ENCODE assay signal across 8 mouse cellular contexts in the genomic region with DNA sequence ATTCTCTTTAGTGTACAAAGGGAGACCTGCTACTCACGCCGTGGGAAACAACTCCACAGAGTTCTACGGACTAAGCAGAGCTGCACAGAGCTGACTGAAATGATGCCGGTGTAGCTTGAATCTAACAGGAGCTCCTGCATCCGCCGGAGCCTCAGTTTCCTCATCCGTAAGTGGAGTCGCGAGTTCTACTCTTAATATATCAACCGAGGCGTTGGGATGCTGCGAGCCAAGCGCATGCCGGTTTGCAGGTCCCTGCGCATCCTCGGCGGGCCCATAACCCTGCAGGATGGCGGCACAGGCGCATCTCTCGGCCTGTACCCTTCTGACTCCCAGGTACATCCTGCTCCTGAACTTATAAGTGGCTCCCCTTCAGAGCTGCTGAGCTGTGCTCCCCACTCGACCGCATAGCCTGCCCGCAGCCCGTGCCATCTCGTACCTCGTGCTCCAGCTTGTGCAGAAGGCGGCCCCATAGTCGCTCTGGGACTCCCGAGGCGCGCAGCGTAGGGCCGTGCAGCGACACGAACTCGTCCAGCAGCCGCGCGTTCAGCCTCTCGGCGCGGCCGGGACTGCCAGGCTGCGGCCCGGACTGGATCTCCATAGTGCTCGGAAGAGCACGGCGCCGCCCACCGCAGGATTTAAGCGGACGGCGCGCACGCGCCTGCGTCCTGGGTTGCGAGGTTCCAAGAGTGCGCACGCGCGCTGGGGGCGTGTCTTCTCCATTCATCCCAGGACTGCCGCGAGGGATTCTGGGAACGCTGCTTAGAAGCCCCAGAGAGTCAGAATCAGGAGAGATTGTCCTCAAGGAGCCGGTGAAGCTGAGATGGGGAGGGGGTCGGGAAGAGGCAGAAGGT. TPM values are rescaled to one million over a fixed set of nuclear protein-coding genes. Genes with fewer than 3 reads are reported as not detected.
DNase-seq lines count a peak whose midpoint lies in the region; ATAC-seq and TF ChIP-seq lines count a peak whose summit lies in the region.

A gene (minus strand): TSS at position 645 of the 851 bp plus-strand sequence.

- H3K79me3 ChIP-seq in C2C12 (ENCODE audit: low read depth), result peaks cover 48% of the 10 kb centered on the region

- TF ChIP-seq CTCF in C2C12 (IDR thresholded peaks at IDR 0.05; ENCODE audit: control insufficient read depth, insufficient read depth, insufficient read length), result no peak
- TF ChIP-seq CTCF in brain, embryonic 14.5 days (IDR thresholded peaks at IDR 0.05; ENCODE audit: borderline replicate concordance, extremely low read depth, insufficient read depth, insufficient read length), result 0 out of 2 replicates have a peak, but pooled peaks have one; percentile 11
- no peak for TF ChIP-seq CTCF in liver, adult 2 months (IDR thresholded peaks at IDR 0.05; ENCODE audit: low read depth, low read length)

- peak within 1 kb of the TSS; percentile 83 for H3K4me2 ChIP-seq in heart, embryonic 11.5 days
- peak within 1 kb of the TSS; percentile 88 for H3K4me2 ChIP-seq in kidney, embryonic 16.5 days (replicated peaks; ENCODE audit: low read depth, low read length)
- peak within 1 kb of the TSS; percentile 98 for H3K4me2 ChIP-seq in myocyte (ENCODE audit: low read depth)
- peak within 1 kb of the TSS; percentile 92 for H3K4me2 ChIP-seq in stomach, embryonic 14.5 days (replicated peaks; ENCODE audit: low read depth, low read length)

- H3K27ac ChIP-seq in heart, embryonic 11.5 days (ENCODE audit: low read depth, low read length), result peak within 1 kb of the TSS; percentile 73
- no peak within 1 kb of the TSS for H3K27ac ChIP-seq in kidney, embryonic 16.5 days (ENCODE audit: low read length)
- H3K27ac ChIP-seq in liver, adult 2 months (replicated peaks; ENCODE audit: insufficient read depth, low read depth, low read length), result 0 out of 2 replicates have a peak within 1 kb of the TSS, but pooled peaks have one; percentile 28
- peak within 1 kb of the TSS; percentile 27; the same call in 1 of the 2 replicates for H3K27ac ChIP-seq in stomach, embryonic 14.5 days (ENCODE audit: low read length)

- H3ac ChIP-seq in C2C12 (ENCODE audit: control insufficient read depth, insufficient read length, low read depth) (peak within 1 kb of the TSS; percentile 84), myocyte (ENCODE audit: control insufficient read depth, insufficient read length) (peak within 1 kb of the TSS; percentile 56)

- H3K9ac ChIP-seq in heart, embryonic 11.5 days (ENCODE audit: low read depth, low read length), result peak within 1 kb of the TSS; percentile 82
- peak within 1 kb of the TSS; percentile 82 for H3K9ac ChIP-seq in kidney, embryonic 16.5 days (replicated peaks; ENCODE audit: low read length)
- peak within 1 kb of the TSS; percentile 94 for H3K9ac ChIP-seq in liver, adult 2 months (ENCODE audit: low read depth, low read length)
- peak within 1 kb of the TSS; percentile 68 for H3K9ac ChIP-seq in stomach, embryonic 14.5 days (replicated peaks; ENCODE audit: low read depth, low read length)

- H3K36me3 ChIP-seq in C2C12 (ENCODE audit: control insufficient read depth, insufficient read depth) (peaks cover 21% of the 10 kb centered on the region), myocyte (ENCODE audit: control insufficient read depth, insufficient read depth) (no peaks in the 10 kb centered on the region)
- H3K36me3 ChIP-seq in erythroblast, embryonic 14.5 days (ENCODE audit: control insufficient read depth), result peaks cover 85% of the 10 kb centered on the region
- H3K36me3 ChIP-seq in heart, embryonic 11.5 days (ENCODE audit: control insufficient read depth, insufficient read depth, low read length), result no peaks in the 10 kb centered on the region
- H3K36me3 ChIP-seq in kidney, embryonic 16.5 days (ENCODE audit: insufficient read depth, low read length), result no peaks in the 10 kb centered on the region
- no peaks in the 10 kb centered on the region for H3K36me3 ChIP-seq in liver, adult 2 months (ENCODE audit: control insufficient read depth, insufficient read depth, low read length)
- H3K36me3 ChIP-seq in stomach, embryonic 14.5 days (ENCODE audit: control insufficient read depth, insufficient read depth, low read length), result no peaks in the 10 kb centered on the region

- DNase-seq in brain, embryonic 14.5 days (ENCODE audit: low read depth), result peak; percentile 99
- peak; percentile 87 for DNase-seq in liver, adult 2 months (ENCODE audit: extremely low read depth, low read depth, low spot score)

- H3K9me3 ChIP-seq in erythroblast, embryonic 14.5 days (ENCODE audit: control insufficient read depth, low read length), result no peaks in the 10 kb centered on the region
- no peaks in the 10 kb centered on the region for H3K9me3 ChIP-seq in heart, embryonic 11.5 days (replicated peaks; ENCODE audit: control insufficient read depth, low read length)
- H3K9me3 ChIP-seq in kidney, embryonic 16.5 days (ENCODE audit: low read length), result no peaks in the 10 kb centered on the region
- H3K9me3 ChIP-seq in stomach, embryonic 14.5 days (ENCODE audit: control insufficient read depth, low read depth, low read length), result no peaks in the 10 kb centered on the region

- ATAC-seq in heart, embryonic 11.5 days (replicated peaks; ENCODE audit: insufficient number of reproducible peaks, low FRiP score, low TSS enrichment), result peak; percentile 84
- ATAC-seq in kidney, embryonic 16.5 days (ENCODE audit: low FRiP score, low TSS enrichment), result peak; percentile 94
- ATAC-seq in stomach, embryonic 14.5 days (ENCODE audit: insufficient number of reproducible peaks, insufficient read depth, low FRiP score, low read depth), result peak; percentile 91

- under 1% methylated on average over 68 of the region's 68 CpGs for whole genome bisulfite sequencing in heart, embryonic 11.5 days (ENCODE audit: insufficient replicate concordance)
- WGBS in kidney, embryonic 16.5 days, result under 1% methylated on average over 68 of the region's 68 CpGs
- WGBS in liver, adult 2 months, result under 1% methylated on average over 68 of the region's 68 CpGs
- under 1% methylated on average over 68 of the region's 68 CpGs for WGBS in stomach, embryonic 14.5 days

- peaks cover 78% of the 10 kb centered on the region for H3K4me1 ChIP-seq in erythroblast, embryonic 14.5 days (ENCODE audit: control insufficient read depth)
- peaks cover 20% of the 10 kb centered on the region for H3K4me1 ChIP-seq in heart, embryonic 11.5 days (ENCODE audit: control insufficient read depth, insufficient read depth, low read length)
- H3K4me1 ChIP-seq in kidney, embryonic 16.5 days (ENCODE audit: insufficient read depth, low read length), result peaks cover 17% of the 10 kb centered on the region
- peaks cover 8% of the 10 kb centered on the region for H3K4me1 ChIP-seq in liver, adult 2 months (ENCODE audit: control insufficient read depth, insufficient read depth, low read length)
- peaks cover 18% of the 10 kb centered on the region for H3K4me1 ChIP-seq in stomach, embryonic 14.5 days (ENCODE audit: control insufficient read depth, insufficient read depth, low read length)

- H3K79me2 ChIP-seq in C2C12 (ENCODE audit: control insufficient read depth, insufficient read depth) (peaks cover 53% of the 10 kb centered on the region), myocyte (ENCODE audit: control insufficient read depth, insufficient read depth) (peaks cover 49% of the 10 kb centered on the region)
- peaks cover 2% of the 10 kb centered on the region; the same call in 1 of the 2 replicates for H3K79me2 ChIP-seq in liver, adult 2 months (ENCODE audit: control insufficient read depth, insufficient read depth, low read length)

- H3K4me3 ChIP-seq in C2C12 (ENCODE audit: insufficient read depth, poor library complexity, severe bottlenecking) (peak within 1 kb of the TSS; percentile 95), myocyte (peak within 1 kb of the TSS; percentile 87)
- peak within 1 kb of the TSS; percentile 84 for H3K4me3 ChIP-seq in erythroblast, embryonic 14.5 days (replicated peaks)
- peak within 1 kb of the TSS; percentile 56 for H3K4me3 ChIP-seq in heart, embryonic 11.5 days (ENCODE audit: low read depth, low read length)
- peak within 1 kb of the TSS; percentile 90 for H3K4me3 ChIP-seq in kidney, embryonic 16.5 days (ENCODE audit: low read length)
- H3K4me3 ChIP-seq in liver, adult 2 months (ENCODE audit: insufficient read depth, low read depth, low read length), result peak within 1 kb of the TSS; percentile 94
- peak within 1 kb of the TSS; percentile 74 for H3K4me3 ChIP-seq in stomach, embryonic 14.5 days (ENCODE audit: low read depth, low read length)

- H3K27me3 ChIP-seq in C2C12 (ENCODE audit: control insufficient read depth, insufficient read depth, insufficient read length) (no peaks in the 10 kb centered on the region), myocyte (ENCODE audit: control insufficient read depth, insufficient read depth, insufficient read length) (no peaks in the 10 kb centered on the region)
- H3K27me3 ChIP-seq in erythroblast, embryonic 14.5 days (ENCODE audit: control insufficient read depth), result no peaks in the 10 kb centered on the region
- no peaks in the 10 kb centered on the region for H3K27me3 ChIP-seq in heart, embryonic 11.5 days (ENCODE audit: control insufficient read depth, insufficient read depth, low read length)
- H3K27me3 ChIP-seq in kidney, embryonic 16.5 days (ENCODE audit: insufficient read depth, low read length), result no peaks in the 10 kb centered on the region
- H3K27me3 ChIP-seq in liver, adult 2 months (ENCODE audit: control insufficient read depth, insufficient read depth, low read length), result no peaks in the 10 kb centered on the region
- H3K27me3 ChIP-seq in stomach, embryonic 14.5 days (ENCODE audit: control insufficient read depth, insufficient read depth, low read length), result no peaks in the 10 kb centered on the region

- TF ChIP-seq POLR2A in brain, embryonic 14.5 days (IDR thresholded peaks at IDR 0.05; ENCODE audit: borderline replicate concordance, extremely low read depth, insufficient read depth, insufficient read length, poor library complexity, severe bottlenecking), result peak; percentile 71
- peak; percentile 55; the same call in 1 of the 2 replicates for TF ChIP-seq POLR2A in liver, adult 2 months (IDR thresholded peaks at IDR 0.05; ENCODE audit: extremely low read depth, insufficient read depth, low read length)
- peak; percentile 89 for TF ChIP-seq POLR2A in myocyte (IDR thresholded peaks at IDR 0.05; ENCODE audit: insufficient read length, low read depth)

TF ChIP-seq in C2C12, 6 proteins besides CTCF, POLR2A, EP300 and RAD21 (continues in another document):
- TF ChIP-seq CEBPB (IDR thresholded peaks at IDR 0.05; ENCODE audit: low read depth), result no peak

RNA-seq across cellular contexts. Expression of the gene that starts here (rescaled TPM):
- polyA plus RNA-seq in C2C12 (2012; fragmentation: generic; extraction: Trizol) (84.8 TPM), myocyte (2012; fragmentation: generic; extraction: Trizol) (69.6 TPM)
- 49.8 and 56.6 TPM in 2 replicates for polyA plus RNA-seq in brain, embryonic 14.5 days (2012; rRNA removed)
- 27.8 and 30.9 TPM in 2 replicates for polyA plus RNA-seq in erythroblast, embryonic 14.5 days (2012)
- 30.4 and 31.1 TPM in 2 replicates for polyA plus RNA-seq in heart, embryonic 11.5 days (2014; fragmentation: Nextera tagmentation; extraction: Ambion mirVana)
- polyA plus RNA-seq in kidney, embryonic 16.5 days (2015; fragmentation: Nextera tagmentation; extraction: Ambion mirVana), result 38.9 and 40.8 TPM in 2 replicates
- total RNA-seq in liver, adult 2 months (2014; rRNA removed), result 4.9 and 6.5 TPM in 2 replicates
- 11.2 and 11.8 TPM in 2 replicates for polyA plus RNA-seq in liver, adult 2 months (2012; rRNA removed)
- polyA plus RNA-seq in stomach, embryonic 14.5 days (2014; fragmentation: Nextera tagmentation; extraction: Ambion mirVana), result 37.5 and 40.3 TPM in 2 replicates
